Comparison of ENCODE assay signal across 11 mouse cellular contexts in the genomic region with DNA sequence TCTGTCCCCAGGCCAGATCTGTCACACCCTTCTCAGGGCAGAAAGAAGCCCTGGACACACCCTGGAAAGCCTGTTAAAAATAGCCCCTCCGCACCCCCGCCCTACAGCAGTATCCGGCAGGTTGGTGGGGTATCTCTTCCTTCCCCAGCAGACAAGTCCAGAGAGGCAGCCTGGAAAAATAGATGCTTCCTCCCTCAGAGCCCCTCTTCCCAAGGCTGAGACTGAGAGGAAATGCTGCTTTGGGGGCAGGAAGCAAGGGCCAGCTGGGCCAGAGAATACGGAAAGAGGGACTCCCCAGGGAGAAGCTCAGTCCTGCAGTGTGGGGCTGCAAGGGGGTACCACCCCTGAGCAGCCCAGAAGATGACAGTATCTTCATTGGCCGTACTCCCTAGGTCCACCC. TPM values are rescaled to one million over a fixed set of nuclear protein-coding genes. Genes with fewer than 3 reads are reported as not detected.
A peak's percentile ranks its signal among the peaks of the same experiment; 100 is the strongest.
DNase-seq lines count a peak whose midpoint lies in the region; ATAC-seq and TF ChIP-seq lines count a peak whose summit lies in the region.
"Had no signal": no experiment of that assay in that cellular context is flagged by ENCODE, and none has a peak within 500 bp of the region (broad histone marks: within the 10 kb centered on the region; RNA-seq: fewer than 3 reads in every experiment).

No protein-coding gene starts in this region.

- H3K4me3 ChIP-seq in lung, adult 2 months (replicated peaks; ENCODE audit: extremely low read depth, low read depth, low read length), result no peak overlapping the region
- H3K4me3 ChIP-seq in heart, embryonic 14.5 days (ENCODE audit: control insufficient read depth in 1 of 2, insufficient read depth in 1 of 2, low read depth in 1 of 2, low read length in 2 of 2), result no peak overlapping the region
- no peak overlapping the region for H3K4me3 ChIP-seq in kidney, postnatal 0 days (replicated peaks; ENCODE audit: low read depth, low read length)
- no peak overlapping the region for H3K4me3 ChIP-seq in stomach, embryonic 16.5 days (replicated peaks; ENCODE audit: low read length)
- H3K4me3 ChIP-seq in left cerebral cortex, adult 2 months, result no peak overlapping the region
- H3K4me3 ChIP-seq: neural tube, embryonic 12.5 days had no signal

- TF ChIP-seq CTCF in lung, adult 2 months (IDR thresholded peaks at IDR 0.05; ENCODE audit: insufficient read depth, low read length), result no peak
- no peak for TF ChIP-seq CTCF in kidney, postnatal 0 days (IDR thresholded peaks at IDR 0.05; ENCODE audit: low read depth)
- TF ChIP-seq CTCF in left cerebral cortex, adult 2 months (IDR thresholded peaks at IDR 0.05), result no peak

- TF ChIP-seq POLR2A in lung, adult 2 months (IDR thresholded peaks at IDR 0.05; ENCODE audit: borderline replicate concordance, extremely low read depth, low read depth, low read length), result no peak

- no peaks in the 10 kb centered on the region for H3K9me3 ChIP-seq in heart, embryonic 14.5 days (ENCODE audit: control insufficient read depth, low read length)
- no peaks in the 10 kb centered on the region for H3K9me3 ChIP-seq in kidney, postnatal 0 days (replicated peaks; ENCODE audit: low read length)
- no peaks in the 10 kb centered on the region for H3K9me3 ChIP-seq in stomach, embryonic 16.5 days (replicated peaks; ENCODE audit: control insufficient read depth, low read length)
- H3K9me3 ChIP-seq: neural tube, embryonic 12.5 days had no signal

- intact Hi-C loops in left cerebral cortex, adult 2 months (cut with DNase I), result no loop called here

- DNase-seq in lung, adult 18-20 months, result peak; percentile 37 to 49
- DNase-seq in lung, adult 2 months, result no peak
- peak; percentile 61 for DNase-seq in kidney, postnatal 0 days (ENCODE audit: low spot score)
- no peak for DNase-seq in left cerebral cortex, adult 2 months (ENCODE audit: extremely low spot score in 1 of 2, low spot score in 2 of 2)
- DNase-seq: thymus, postnatal 4 days had no signal

- ATAC-seq in heart, embryonic 14.5 days (ENCODE audit: insufficient number of reproducible peaks, insufficient read depth, low FRiP score, low read depth), result peak; percentile 51
- no peak for ATAC-seq in kidney, postnatal 0 days (replicated peaks; ENCODE audit: low FRiP score, low read depth)
- peak; percentile 35; the same call in 1 of the 2 replicates for ATAC-seq in stomach, embryonic 16.5 days (ENCODE audit: insufficient read depth, low FRiP score)
- no peak for ATAC-seq in megakaryocyte-erythroid progenitor cell, adult 5-6 weeks (replicated peaks; ENCODE audit: low FRiP score, low TSS enrichment, poor library complexity, severe bottlenecking)
- no peak for ATAC-seq in erythroblast, adult 5-6 weeks (replicated peaks; ENCODE audit: low FRiP score, poor library complexity, severe bottlenecking)

- peak overlapping the region; percentile 41; the same call in 1 of the 2 replicates for H3K9ac ChIP-seq in heart, embryonic 14.5 days (ENCODE audit: low read length)
- H3K9ac ChIP-seq in kidney, postnatal 0 days (ENCODE audit: low read depth, low read length), result no peak overlapping the region
- H3K9ac ChIP-seq in stomach, embryonic 16.5 days (ENCODE audit: low read length), result no peak overlapping the region
- H3K9ac ChIP-seq: liver, embryonic 14.5 days; neural tube, embryonic 12.5 days had no signal

- peaks cover 3% of the 10 kb centered on the region; the same call in 1 of the 2 replicates for H3K4me1 ChIP-seq in lung, adult 2 months (ENCODE audit: control insufficient read depth, insufficient read depth, low read length)
- H3K4me1 ChIP-seq in heart, embryonic 14.5 days (ENCODE audit: control insufficient read depth in 2 of 2, insufficient read depth in 2 of 2, low read length in 2 of 2), result peaks cover 20 to 27% of the 10 kb centered on the region in 2 experiments
- peaks cover 10% of the 10 kb centered on the region for H3K4me1 ChIP-seq in kidney, postnatal 0 days (replicated peaks; ENCODE audit: insufficient read depth, low read length)
- H3K4me1 ChIP-seq in stomach, embryonic 16.5 days (ENCODE audit: control insufficient read depth, insufficient read depth, low read length), result no peaks in the 10 kb centered on the region

- no peak overlapping the region for H3K4me2 ChIP-seq in heart, embryonic 14.5 days (ENCODE audit: low read length)
- no peak overlapping the region for H3K4me2 ChIP-seq in kidney, postnatal 0 days (ENCODE audit: low read length)
- H3K4me2 ChIP-seq in stomach, embryonic 16.5 days (ENCODE audit: low read depth, low read length), result no peak overlapping the region
- H3K4me2 ChIP-seq: neural tube, embryonic 12.5 days had no signal

- 67% methylated on average over 5 of the region's 5 CpGs for WGBS in lung, adult 2 months
- WGBS in heart, embryonic 14.5 days, result 31% methylated on average over 5 of the region's 5 CpGs
- 72% methylated on average over 5 of the region's 5 CpGs for WGBS in kidney, postnatal 0 days
- WGBS in stomach, embryonic 16.5 days, result 87% methylated on average over 5 of the region's 5 CpGs

- peak overlapping the region; percentile 24 to 62; a peak in 3 of 4 replicates for H3K27ac ChIP-seq in heart, embryonic 14.5 days (replicated peaks in 1 of 2; ENCODE audit: control insufficient read depth in 1 of 2, insufficient read depth in 1 of 2, low read depth in 2 of 2, low read length in 2 of 2)
- H3K27ac ChIP-seq in kidney, postnatal 0 days, result no peak overlapping the region
- no peak overlapping the region for H3K27ac ChIP-seq in stomach, embryonic 16.5 days (ENCODE audit: low read length)
- no peak overlapping the region for H3K27ac ChIP-seq in left cerebral cortex, adult 2 months
- H3K27ac ChIP-seq: liver, embryonic 14.5 days; neural tube, embryonic 12.5 days had no signal

- H3K27me3 ChIP-seq in heart, embryonic 14.5 days (ENCODE audit: control insufficient read depth, insufficient read depth, low read length), result no peaks in the 10 kb centered on the region
- H3K27me3 ChIP-seq in kidney, postnatal 0 days (ENCODE audit: insufficient read depth, low read length), result no peaks in the 10 kb centered on the region
- H3K27me3 ChIP-seq in stomach, embryonic 16.5 days (ENCODE audit: control insufficient read depth, insufficient read depth, low read length), result no peaks in the 10 kb centered on the region
- H3K27me3 ChIP-seq: neural tube, embryonic 12.5 days had no signal

- peaks cover 95% of the 10 kb centered on the region for H3K36me3 ChIP-seq in heart, embryonic 14.5 days (ENCODE audit: control insufficient read depth, insufficient read depth, low read length)
- peaks cover 65% of the 10 kb centered on the region for H3K36me3 ChIP-seq in kidney, postnatal 0 days (ENCODE audit: insufficient read depth, low read length)
- peaks cover 23% of the 10 kb centered on the region for H3K36me3 ChIP-seq in stomach, embryonic 16.5 days (ENCODE audit: control insufficient read depth, insufficient read depth, low read length)

RNA-seq across cellular contexts. Expression of a gene that starts 50.8 kb away (rescaled TPM):
- 10.8 and 12.4 TPM in 2 replicates for polyA plus RNA-seq in lung, adult 2 months (2012; rRNA removed)
- 8.8 and 9.1 TPM in 2 replicates for polyA plus RNA-seq in heart, embryonic 14.5 days (2014; fragmentation: Nextera tagmentation; extraction: Ambion mirVana)
- polyA plus RNA-seq in kidney, postnatal 0 days (2015; fragmentation: Nextera tagmentation; extraction: Ambion mirVana), result 8.2 and 8.6 TPM in 2 replicates
- polyA plus RNA-seq in stomach, embryonic 16.5 days (2015; fragmentation: Nextera tagmentation; extraction: Ambion mirVana), result 4.5 and 5.6 TPM in 2 replicates
- 10 to 100 TPM; 20.6 to 21.3 TPM for total RNA-seq in left cerebral cortex, adult 2 months (2021)
- total RNA-seq in megakaryocyte-erythroid progenitor cell, adult 5-6 weeks (2014; fragmentation: Nextera tagmentation), result 25.6 and 30.1 TPM in 2 replicates
- 6.7 and 7.0 TPM in 2 replicates for total RNA-seq in megakaryocyte-erythroid progenitor cell, adult 5-6 weeks (2017)
- 2.1 and 3.3 TPM in 2 replicates for total RNA-seq in erythroblast, adult 5-6 weeks (2015; ENCODE audit: low replicate concordance)
- 0.84 and 2.0 TPM in 2 replicates for total RNA-seq in erythroblast, adult 5-6 weeks (2017; ENCODE audit: low replicate concordance)

Comparison
In these comparisons a context has a peak if more than half of its experiments do, and no peak if none do; other contexts are left out.
1. DNase-seq: peak in lung, adult 18-20 months (2 of 2) and kidney, postnatal 0 days (single experiment); none in lung, adult 2 months (single experiment) and left cerebral cortex, adult 2 months (0 of 2).
2. ATAC-seq: peak in heart, embryonic 14.5 days (single experiment) and stomach, embryonic 16.5 days (single experiment); none in kidney, postnatal 0 days (single experiment), megakaryocyte-erythroid progenitor cell, adult 5-6 weeks (single experiment) and erythroblast, adult 5-6 weeks (single experiment).
3. H3K27ac ChIP-seq: peak in heart, embryonic 14.5 days (2 of 2); none in kidney, postnatal 0 days (single experiment), stomach, embryonic 16.5 days (single experiment) and left cerebral cortex, adult 2 months (single experiment).